Mouse (Mus musculus) retina, postnatal 1 day (tissue): ENCODE data around the gene Notch1.

Experiments used
- DNase-seq: peaks from one replicate; pipeline ENCODE4 v3.0.0-alpha.2; 2012

The Notch1 gene

GRCm38 (mm10) chr2:26500027-26500598, 16.4 kb downstream of the Notch1 start:
- peak; percentile 74 for DNase-seq

DNA sequence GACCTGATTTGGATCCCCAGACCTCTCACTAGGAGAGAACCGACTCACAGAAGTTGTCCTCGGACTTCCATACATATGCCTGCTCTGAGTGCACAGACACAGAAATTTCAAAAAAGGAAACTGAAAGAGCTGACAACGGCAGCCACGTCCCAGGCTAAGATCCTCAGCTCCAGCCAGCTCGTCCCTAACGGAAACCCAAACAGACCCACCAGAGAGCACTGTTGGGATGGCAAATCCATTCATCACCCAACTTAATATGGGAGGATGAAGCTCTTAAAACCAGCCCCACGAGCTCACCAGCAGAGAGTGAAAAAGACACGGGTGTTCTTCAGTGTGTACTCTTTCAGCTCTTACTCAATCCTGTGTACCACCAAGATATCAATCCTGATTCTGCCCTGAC, 17.8 kb downstream of the Notch1 start:
- peak; percentile 6 for DNase-seq

DNA sequence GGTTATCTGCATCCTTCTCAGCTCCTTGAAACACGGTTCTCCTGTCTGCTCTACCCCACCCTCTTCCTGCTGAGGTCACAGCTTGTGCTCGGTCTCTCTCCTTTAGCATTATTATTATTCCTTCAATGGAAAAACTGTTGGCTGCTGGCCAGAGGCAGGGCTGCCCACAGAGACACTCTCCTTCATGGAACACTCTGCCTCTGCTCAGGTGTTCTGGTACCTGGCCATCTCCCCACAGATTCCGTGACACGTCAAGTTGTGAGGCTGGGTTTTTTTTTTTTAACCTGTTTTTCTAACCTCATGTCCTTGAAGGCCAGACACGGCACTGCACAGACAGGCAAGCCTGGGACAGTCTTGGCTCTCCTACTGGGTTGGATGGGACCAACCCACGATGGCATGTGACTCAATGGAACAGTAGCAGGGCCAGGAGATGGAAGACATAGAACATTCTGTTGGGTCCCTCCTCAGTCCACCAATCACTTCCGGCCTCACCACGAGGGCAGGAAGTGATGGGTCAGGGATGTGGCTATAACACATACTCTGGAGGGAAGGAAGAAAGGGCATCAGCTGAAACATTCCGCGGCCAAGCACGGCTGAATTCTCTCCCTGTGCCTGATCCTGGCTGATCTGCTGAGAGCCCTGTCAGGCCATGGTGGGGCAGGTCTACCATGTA, 18.5 kb downstream of the Notch1 start:
- DNase-seq, result no peak

GRCm38 (mm10) chr2:26496451-26496850, 20.0 kb downstream of the Notch1 start:
- peak; percentile 40 for DNase-seq

- peak; percentile 8 for DNase-seq
Observed at GRCm38 (mm10) chr2:26495701-26496100, 20.8 kb downstream of the Notch1 start.

DNA sequence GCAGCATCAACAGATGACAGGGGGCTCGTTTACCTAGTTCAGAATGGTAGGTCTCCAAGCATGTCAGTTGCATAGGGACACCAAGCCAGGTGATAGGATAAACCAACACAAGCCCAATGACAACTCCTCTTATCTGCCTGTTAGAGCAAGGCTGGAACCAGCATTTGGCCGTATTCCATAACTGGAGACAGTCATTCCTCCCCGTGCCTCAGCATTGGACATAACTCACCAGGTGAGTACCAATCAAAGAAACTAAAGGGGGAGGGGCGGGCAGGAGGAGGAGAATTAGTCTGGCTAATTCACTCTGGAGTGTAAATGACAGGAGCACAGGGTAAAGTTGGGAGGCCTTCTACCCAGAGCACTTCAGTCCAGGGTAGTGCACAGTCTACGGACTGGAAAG, 21.5 kb downstream of the Notch1 start:
- DNase-seq, result no peak

DNA sequence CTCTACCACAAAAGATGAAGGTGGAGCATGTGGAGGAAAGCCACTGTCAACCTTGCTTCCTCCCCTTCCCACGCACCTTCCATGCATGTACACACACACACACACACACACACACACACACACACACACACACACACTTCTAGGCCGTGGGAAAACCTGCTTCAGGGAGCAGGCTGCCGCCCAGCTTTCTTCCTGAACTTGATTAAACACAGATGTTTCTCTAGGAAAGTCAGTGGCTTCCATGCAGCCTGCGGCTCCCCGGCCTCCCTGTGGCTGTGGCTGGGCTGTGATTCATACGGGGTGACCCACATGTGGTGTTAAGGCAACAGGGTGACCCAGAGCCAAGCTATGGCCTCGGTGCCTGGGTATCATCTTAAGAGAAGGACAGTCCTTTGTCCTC, 22.1 kb downstream of the Notch1 start:
- no peak for DNase-seq

GRCm38 (mm10) chr2:26493021-26493781, 23.3 kb downstream of the Notch1 start:
- no peak for DNase-seq

DNA sequence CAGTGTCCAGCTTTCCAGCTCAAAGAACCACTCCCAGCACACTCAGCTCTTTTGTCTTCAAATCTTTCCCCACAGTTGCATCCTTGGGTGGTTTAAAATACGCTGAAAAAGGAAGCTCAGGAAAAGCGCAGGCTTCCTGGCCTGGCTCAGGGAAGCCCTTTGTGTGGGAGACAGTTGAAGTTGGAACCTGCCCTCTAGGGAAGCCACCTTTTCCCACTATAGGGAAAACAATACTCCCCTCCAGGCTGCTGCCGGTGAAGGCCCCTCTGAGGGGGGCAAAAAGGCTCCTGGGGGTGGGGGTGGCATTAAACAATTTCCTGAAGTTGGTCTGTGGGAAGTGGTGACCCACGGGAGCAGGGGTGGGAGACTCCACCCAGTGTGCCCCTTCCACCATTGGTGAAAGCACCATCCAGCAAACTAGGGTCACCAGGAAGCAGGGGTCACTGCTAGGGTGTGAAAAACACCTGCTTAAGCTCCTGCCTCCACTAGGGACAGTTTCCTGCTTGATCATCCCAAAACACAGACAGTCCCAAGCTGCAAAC, 25.6 kb downstream of the Notch1 start:
- no peak for DNase-seq

- DNase-seq, result peak; percentile 78
Observed at GRCm38 (mm10) chr2:26488535-26489135, 27.8 kb downstream of the Notch1 start.

- DNase-seq, result peak; percentile 91
Observed at GRCm38 (mm10) chr2:26487322-26488021, 29.0 kb downstream of the Notch1 start.

GRCm38 (mm10) chr2:26486835-26487321, 29.6 kb downstream of the Notch1 start:
- peak; percentile 83 for DNase-seq

- DNase-seq, result no peak
Observed at GRCm38 (mm10) chr2:26486264-26486810, 30.1 kb downstream of the Notch1 start.

GRCm38 (mm10) chr2:26485710-26486109, 30.8 kb downstream of the Notch1 start:
- DNase-seq, result no peak

- DNase-seq, result no peak
Observed at GRCm38 (mm10) chr2:26485278-26485677, 31.2 kb downstream of the Notch1 start.

- DNase-seq, result no peak
Observed at GRCm38 (mm10) chr2:26484169-26484568, 32.3 kb downstream of the Notch1 start.

- no peak for DNase-seq
Observed at GRCm38 (mm10) chr2:26483230-26483869, 33.1 kb downstream of the Notch1 start.

DNA sequence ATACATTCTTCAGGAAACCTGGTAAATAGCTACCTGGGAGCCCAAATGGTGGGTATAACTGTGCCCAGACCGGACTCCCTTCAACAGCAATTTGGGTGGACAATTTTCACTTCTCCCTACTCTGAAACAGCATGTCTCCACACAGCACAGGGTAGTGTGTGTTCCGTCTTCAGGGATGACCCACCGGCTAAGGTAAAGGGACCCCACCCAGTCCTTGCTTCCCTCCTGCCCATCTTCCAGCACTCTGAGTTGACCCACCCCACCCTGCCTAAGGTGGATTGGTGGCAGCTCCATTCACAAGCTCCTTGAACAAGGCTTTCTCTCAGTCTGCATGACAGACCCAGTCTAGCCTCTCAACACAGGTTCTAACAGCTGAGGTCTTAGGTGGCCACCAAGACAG, 33.6 kb downstream of the Notch1 start:
- no peak for DNase-seq

DNA sequence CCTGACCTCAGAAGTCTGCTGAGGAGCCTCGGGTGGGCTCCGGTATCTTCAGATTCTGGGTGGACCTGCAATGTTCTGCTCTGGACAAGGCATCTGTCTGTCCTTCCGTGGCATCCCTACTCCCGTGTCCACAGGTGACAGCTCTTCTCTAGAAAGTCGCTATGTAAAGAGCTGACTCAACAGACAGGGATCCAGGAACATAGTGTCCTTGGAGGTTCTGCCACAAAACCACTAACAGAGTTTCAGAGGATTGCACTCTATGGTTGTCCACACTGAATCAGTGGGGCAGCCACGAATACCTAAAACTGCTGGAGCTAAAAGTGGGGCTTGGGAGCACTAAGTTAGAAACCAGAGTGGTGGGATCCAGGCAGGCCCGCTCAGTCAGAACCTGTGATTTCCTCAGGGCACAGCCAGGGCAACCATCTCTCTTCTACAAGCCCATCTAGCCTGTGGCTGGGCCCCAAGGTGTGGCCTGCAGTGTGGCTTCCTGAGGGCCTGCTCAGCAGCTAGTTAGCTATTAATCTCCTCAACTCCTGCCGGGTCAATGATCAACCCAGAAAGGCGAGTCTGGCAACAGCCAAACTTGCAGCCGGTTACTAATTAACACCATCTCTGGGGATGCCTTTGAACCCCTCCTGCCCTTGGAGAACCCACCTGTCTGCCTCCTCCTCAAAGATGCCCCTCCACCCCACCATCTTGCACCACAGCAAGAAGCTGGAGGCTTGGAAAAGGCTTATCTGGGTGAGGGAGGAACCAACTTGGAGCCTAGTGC, 34.6 kb downstream of the Notch1 start:
- DNase-seq, result no peak

- no peak for DNase-seq
Observed at GRCm38 (mm10) chr2:26480911-26481310, 35.6 kb downstream of the Notch1 start.

DNA sequence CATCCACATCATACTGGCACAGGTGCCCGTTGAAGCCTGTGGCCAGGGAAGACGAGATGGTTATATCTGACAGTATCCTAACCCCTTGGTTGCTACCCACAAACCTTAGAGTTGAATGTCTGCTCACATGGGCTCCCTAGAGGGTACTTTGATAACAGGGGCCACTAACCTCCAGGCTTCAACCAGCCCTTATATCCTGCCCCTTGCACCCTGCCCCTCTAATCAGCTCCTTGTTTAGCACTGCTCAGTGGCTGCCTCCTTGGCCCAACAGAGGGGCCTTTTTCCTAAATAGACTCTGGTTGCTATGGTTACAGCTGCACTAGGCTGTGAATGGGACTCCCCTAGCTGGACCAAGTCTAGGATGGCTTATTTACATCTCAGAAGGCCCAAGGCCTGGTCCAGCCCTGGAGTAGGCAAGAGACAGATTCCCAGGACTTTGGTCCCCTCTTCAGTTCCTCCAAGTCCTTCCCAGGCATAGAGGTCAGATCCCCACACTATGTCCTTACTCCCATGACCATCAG, 37.7 kb downstream of the Notch1 start:
- DNase-seq, result no peak
